Mouse (Mus musculus) spleen, adult 2 months (tissue): ENCODE data around the gene Klhl1. TPM values are rescaled to one million over a fixed set of nuclear protein-coding genes. Genes with fewer than 3 reads are reported as not detected.
"Not testable (repeated sequence)": the region's sequence is repeated elsewhere in the genome, so short reads cannot be mapped to it uniquely, and the experiment has no call there.

Experiments used
- DNase-seq, 2 experiments: peaks; one replicate each; pipeline versions ENCODE4 v3.0.0 to v3.0.0-alpha.2; 2012 to 2021; ENCODE audit warnings: low spot score in 2 of 2, low read depth in 1 of 2
- H3K27ac ChIP-seq: fragments of 200-500 bp; 2 replicates; pipeline ENCODE4 v1.5.1; 2012; ENCODE audit warnings: low read length, inconsistent platforms; ENCODE audit not compliant: insufficient read depth
- H3K27me3 ChIP-seq: fragments of 200-500 bp; 2 replicates; pipeline ENCODE4 v1.6.1; 2012; ENCODE audit warnings: mild to moderate bottlenecking, moderate library complexity, low read length, inconsistent platforms; ENCODE audit not compliant: control insufficient read depth, insufficient read depth
- H3K36me3 ChIP-seq: fragments of 200-500 bp; 2 replicates; pipeline ENCODE4 v1.6.1; 2012; ENCODE audit warnings: mild to moderate bottlenecking, low read length, inconsistent platforms; ENCODE audit not compliant: control insufficient read depth, insufficient read depth
- H3K4me1 ChIP-seq: fragments of 200-500 bp; 2 replicates; pipeline ENCODE4 v1.6.1; 2011; ENCODE audit warnings: inconsistent platforms; ENCODE audit not compliant: control insufficient read depth, insufficient read depth, insufficient read length
- H3K4me3 ChIP-seq: fragments of 200-500 bp; 2 replicates; pipeline ENCODE4 v1.5.1; 2011; ENCODE audit warnings: mild to moderate bottlenecking, inconsistent platforms; ENCODE audit not compliant: insufficient read depth, insufficient read length; ENCODE audit errors: extremely low read depth
- CTCF ChIP-seq: fragments of 200-500 bp; IDR thresholded peaks from 2 replicates; pipeline ENCODE4 v1.5.1; 2011; ENCODE audit warnings: mild to moderate bottlenecking, inconsistent platforms; ENCODE audit not compliant: insufficient read depth, insufficient read length, insufficient replicate concordance; ENCODE audit errors: extremely low read depth
- POLR2A ChIP-seq: fragments of 200-500 bp; IDR thresholded peaks from 2 replicates; pipeline ENCODE4 v1.6.1; 2011; ENCODE audit warnings: low read depth, low read length, inconsistent platforms
- WGBS: fragments of 180-500 bp; shearing (Covaris S2); methylation state at CpG from one replicate; pipeline ENCODE4 v1.1.7; 2018; 5-methylcytosine and 5-hydroxymethylcytosine counted together
- polyA plus RNA-seq: library from polyadenylated mRNA; depleted of rRNA; stranded (reverse); fragments of >200 nt; gene quantifications from 2 replicates; pipeline ENCODE4 v1.2.3, GENCODE M21; 2012

Gene Klhl1
- polyA plus RNA-seq, 1 experiment, result not detected

DNA sequence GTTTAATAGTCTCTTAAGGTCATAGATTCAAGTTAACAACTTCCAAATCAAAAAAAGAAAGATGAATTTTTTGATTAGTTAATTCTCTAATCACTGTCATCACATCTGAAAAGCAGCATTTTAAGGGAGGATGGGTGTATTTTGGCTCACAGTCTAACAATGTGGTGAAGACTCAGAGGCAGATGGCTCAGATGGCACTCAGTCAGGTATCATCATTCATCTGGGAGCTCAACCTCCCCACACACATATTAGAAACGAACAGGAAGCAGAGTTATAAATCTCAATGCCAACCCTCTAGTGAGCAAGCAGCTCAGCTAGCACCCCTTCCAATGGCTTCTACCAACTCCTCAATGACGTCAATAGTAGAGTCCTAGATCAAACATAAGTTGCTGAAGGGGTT, 57.1 kb downstream of the Klhl1 start:
- no peaks in the 10 kb centered on the region for H3K36me3 ChIP-seq
- H3K4me3 ChIP-seq, result no peak overlapping the region
- 64% methylated on average over 2 of the region's 2 CpGs for WGBS
- no peaks in the 10 kb centered on the region for H3K27me3 ChIP-seq
- no peak overlapping the region for H3K27ac ChIP-seq
- no peaks in the 10 kb centered on the region for H3K4me1 ChIP-seq
- no peak for DNase-seq
- TF ChIP-seq CTCF, result no peak
- no peak for TF ChIP-seq POLR2A

DNA sequence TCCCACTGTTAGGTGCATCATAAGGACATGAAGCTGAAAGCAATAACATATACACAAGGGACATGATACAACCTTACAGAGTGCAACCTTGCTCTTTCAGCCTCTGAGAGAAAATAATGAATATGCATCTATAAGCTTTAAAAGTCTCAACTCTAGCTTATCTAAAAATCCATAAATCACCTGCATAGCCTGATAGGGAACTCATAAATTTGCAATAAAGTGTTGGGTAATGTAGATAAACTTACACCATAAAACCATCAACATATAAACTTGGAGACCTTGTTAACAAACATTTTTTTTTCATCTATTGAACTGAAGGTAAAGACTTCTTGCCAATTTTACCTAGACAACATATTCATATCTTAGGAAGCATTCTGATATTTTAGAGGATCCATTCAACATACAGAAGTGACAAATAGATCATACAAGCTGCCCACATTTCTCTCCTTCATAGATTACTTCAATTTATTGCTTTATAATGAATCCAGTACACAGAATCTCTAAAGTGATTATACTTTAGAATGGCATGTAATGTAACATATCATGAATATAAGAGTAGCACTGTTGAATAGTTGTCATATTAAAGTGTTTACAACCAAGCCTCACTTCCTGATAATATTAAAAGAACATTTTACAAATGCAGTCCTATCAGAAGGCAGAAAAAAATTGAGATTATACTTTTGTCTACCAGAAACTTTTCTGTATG, 126.7 kb downstream of the Klhl1 start:
- no peak overlapping the region for H3K4me3 ChIP-seq
- H3K36me3 ChIP-seq, result no peaks in the 10 kb centered on the region
- no peaks in the 10 kb centered on the region for H3K27me3 ChIP-seq
- H3K4me1 ChIP-seq, result no peaks in the 10 kb centered on the region
- TF ChIP-seq POLR2A (no peak), CTCF (no peak)
- no peak overlapping the region for H3K27ac ChIP-seq
- no peak for DNase-seq

DNA sequence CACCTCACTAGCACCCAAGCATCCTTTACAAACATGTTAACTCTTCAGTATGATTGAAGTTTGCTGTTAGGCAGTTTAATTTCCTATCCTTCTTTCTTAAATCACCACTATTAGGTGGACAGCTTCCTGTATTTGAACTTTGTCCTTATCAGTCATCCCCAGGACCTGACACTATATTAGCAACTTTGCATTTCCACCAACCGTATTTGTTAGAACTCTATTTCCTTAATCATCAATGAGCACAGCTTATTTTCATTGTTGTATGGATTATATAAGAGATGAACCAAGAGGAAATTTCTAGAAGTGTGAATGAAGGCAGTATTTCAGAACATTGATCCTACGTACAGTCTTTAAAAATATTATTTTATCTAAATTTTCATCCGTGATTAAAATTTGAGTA, 156.2 kb downstream of the Klhl1 start:
- DNase-seq, result no peak
- Histone ChIP-seq H3K36me3 (no peaks in the 10 kb centered on the region), H3K4me1 (no peaks in the 10 kb centered on the region), H3K4me3 (no peak overlapping the region), H3K27me3 (no peaks in the 10 kb centered on the region), H3K27ac (no peak overlapping the region)
- no peak for TF ChIP-seq POLR2A
- TF ChIP-seq CTCF, result no peak
- WGBS, result 87% methylated on average over 3 of the region's 3 CpGs

DNA sequence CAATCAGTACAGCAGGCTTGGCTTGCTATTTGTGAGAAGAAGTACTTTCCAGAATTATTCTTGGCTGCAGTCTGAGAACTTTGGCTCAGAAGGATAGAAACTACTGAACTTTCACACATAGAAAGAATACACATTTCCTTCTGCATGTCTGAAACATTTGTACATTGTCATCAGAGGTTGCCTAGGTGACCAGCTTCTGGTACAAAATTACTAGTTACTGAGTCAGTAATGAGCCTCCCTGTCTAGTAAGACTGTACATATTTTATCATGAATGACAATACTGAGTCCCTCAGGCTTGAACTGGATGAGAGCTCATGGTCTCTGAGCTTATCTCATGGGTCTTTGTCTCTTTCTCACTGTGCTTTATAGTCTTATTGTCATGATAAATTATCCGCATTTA, 170.7 kb downstream of the Klhl1 start:
- H3K27me3 ChIP-seq, result no peaks in the 10 kb centered on the region
- no peak overlapping the region for H3K4me3 ChIP-seq
- H3K4me1 ChIP-seq, result no peaks in the 10 kb centered on the region
- DNase-seq, result no peak
- H3K27ac ChIP-seq, result no peak overlapping the region
- 92% methylated on average over 1 of the region's 1 CpGs for WGBS
- no peaks in the 10 kb centered on the region for H3K36me3 ChIP-seq
- TF ChIP-seq POLR2A, result no peak
- TF ChIP-seq CTCF, result no peak

DNA sequence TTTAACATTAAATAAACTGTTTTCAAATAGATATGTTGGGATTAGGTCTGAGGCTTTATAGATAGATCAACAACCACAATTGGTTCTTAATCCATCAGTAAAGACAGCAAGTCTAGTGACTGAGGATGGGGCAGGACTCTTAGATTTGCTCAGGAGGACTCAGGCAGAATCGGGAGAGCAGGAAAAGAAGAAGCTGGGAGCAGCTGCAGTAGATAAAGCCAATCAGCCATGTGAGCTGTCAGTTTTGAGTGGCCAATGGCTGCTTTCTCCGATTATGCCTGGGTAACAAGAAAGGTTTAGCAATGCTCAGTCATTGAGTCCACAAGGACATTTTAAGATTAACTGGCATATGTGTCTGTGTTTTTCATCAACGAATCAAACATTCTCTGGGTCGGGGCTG, 187.8 kb downstream of the Klhl1 start:
- TF ChIP-seq POLR2A (no peak), CTCF (no peak)
- Histone ChIP-seq H3K27ac (no peak overlapping the region), H3K4me1 (no peaks in the 10 kb centered on the region), H3K4me3 (no peak overlapping the region), H3K36me3 (no peaks in the 10 kb centered on the region), H3K27me3 (no peaks in the 10 kb centered on the region)
- WGBS, result 74% methylated on average over 4 of the region's 4 CpGs
- DNase-seq, result no peak

DNA sequence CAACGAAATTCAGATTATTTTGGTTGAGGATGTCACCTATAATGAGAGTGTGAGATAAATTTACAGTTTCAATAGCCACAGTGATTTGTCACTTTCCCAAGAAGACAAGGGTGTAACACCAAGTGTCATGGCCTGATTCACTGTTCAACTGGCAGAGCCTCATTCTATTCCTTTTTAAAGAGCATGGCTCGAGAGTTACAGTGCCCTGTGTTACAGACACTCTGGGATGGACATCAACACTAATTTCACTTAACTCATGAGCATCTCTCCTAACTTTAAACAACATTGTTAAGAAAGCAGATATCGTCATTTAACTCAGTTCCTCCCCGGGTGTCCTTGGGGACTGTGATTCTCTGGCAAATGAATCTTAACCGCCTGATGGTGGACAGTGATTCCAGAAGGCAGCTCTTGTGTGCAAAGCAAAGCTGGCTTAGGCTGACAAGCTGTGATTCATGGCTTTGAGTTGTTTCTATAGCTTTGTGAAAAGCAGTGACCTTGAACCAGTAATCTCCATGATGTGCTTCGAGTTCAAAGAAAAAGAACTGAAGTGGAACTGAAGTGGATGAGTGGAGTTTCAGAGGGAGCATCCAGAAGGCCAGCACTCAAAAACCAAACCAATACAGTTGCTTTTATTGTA, 301.0 kb downstream of the Klhl1 start:
- WGBS, result 70% methylated on average over 6 of the region's 6 CpGs
- Histone ChIP-seq H3K27ac (no peak overlapping the region), H3K4me3 (no peak overlapping the region), H3K4me1 (no peaks in the 10 kb centered on the region), H3K36me3 (no peaks in the 10 kb centered on the region), H3K27me3 (no peaks in the 10 kb centered on the region)
- no peak for DNase-seq
- TF ChIP-seq POLR2A (no peak), CTCF (no peak)

DNA sequence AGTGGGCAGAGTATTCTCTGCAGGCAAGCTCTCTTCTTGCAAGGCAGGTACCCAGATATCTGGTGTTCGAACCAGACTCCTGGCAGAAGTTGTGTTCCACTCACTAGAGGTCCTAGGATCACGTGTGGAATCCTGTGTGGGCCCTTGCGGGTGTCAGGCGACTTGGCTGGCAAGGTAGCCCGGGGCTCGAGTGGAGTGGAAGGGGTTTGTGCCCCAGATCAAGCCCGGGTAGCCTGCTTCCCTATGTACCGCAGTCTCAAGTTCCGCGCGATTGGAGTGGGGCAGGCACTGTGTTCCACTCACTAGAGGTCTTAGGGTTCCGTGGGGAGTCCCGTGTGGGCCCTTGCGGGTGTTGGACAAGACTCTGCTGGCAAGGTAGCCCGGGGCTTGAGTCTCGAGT, 324.1 kb downstream of the Klhl1 start:
- not testable (repeated sequence) for H3K27ac ChIP-seq, H3K36me3 ChIP-seq, H3K4me1 ChIP-seq, H3K27me3 ChIP-seq, H3K4me3 ChIP-seq, DNase-seq
- 88% methylated on average over 16 of the region's 16 CpGs for WGBS
